Mouse (Mus musculus) G1E-ER4 (cell line): ENCODE data around the gene Dnaic1. TPM values are rescaled to one million over a fixed set of nuclear protein-coding genes. Genes with fewer than 3 reads are reported as not detected.

ENCODE experiments used
- GATA1 ChIP-seq: IDR thresholded peaks from one replicate; pipeline ENCODE4 v1.8.0; 2012; ENCODE audit warnings: low read length, inconsistent platforms
- polyA plus RNA-seq: library from polyadenylated mRNA; stranded (reverse); fragments of >175 nt; gene quantifications from 2 replicates; pipeline ENCODE4 v1.2.3, GENCODE M21; 2012

The Dnaic1 gene
- polyA plus RNA-seq, 1 experiment = not detected

DNA sequence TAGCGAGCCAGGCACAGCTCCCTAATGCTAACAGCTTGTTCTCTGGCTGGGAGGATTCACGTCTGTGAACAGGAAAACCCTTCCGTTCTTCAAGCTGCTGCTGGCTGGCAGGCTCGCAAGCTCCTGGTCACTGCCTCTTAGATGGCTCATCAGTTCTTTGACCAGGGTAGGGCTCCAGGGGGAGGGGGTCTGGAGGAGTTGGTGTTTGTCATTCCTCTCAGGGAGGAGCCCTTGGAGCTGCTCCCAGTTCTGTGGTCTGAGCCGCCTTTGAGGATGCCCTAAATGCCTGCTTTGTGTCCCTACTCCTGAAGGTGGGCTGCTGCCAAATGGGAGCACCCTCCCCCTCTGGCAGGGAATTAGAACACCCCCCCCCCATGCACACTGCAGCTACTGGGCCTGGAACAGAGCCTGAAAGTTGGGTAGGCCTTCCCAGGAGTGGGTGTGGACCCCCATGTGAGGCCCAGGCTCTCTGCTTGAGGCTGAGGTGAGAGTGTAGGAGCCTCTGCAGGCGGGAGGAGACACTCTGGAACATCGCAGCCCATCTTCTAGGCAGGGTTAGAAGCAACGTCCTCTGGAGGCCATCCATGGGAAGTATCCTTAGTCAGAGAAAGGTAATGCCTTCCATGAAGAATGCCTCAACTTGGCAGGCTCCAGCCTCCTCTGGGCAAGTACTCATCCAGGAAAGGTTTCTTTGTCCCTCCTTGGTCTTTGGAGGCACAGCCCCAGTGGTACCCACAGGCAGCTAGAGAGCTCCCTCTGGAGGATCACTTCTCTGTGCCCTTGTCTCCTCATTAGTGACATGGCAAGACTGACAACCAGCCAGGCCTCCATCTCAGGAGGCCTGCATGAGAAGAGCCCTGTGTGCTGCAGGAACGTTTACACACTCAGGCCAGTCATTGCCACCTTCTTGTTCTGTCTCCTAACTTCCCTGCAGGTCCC is 46.4 kb downstream of the Dnaic1 start:
- no peak for TF ChIP-seq GATA1

DNA sequence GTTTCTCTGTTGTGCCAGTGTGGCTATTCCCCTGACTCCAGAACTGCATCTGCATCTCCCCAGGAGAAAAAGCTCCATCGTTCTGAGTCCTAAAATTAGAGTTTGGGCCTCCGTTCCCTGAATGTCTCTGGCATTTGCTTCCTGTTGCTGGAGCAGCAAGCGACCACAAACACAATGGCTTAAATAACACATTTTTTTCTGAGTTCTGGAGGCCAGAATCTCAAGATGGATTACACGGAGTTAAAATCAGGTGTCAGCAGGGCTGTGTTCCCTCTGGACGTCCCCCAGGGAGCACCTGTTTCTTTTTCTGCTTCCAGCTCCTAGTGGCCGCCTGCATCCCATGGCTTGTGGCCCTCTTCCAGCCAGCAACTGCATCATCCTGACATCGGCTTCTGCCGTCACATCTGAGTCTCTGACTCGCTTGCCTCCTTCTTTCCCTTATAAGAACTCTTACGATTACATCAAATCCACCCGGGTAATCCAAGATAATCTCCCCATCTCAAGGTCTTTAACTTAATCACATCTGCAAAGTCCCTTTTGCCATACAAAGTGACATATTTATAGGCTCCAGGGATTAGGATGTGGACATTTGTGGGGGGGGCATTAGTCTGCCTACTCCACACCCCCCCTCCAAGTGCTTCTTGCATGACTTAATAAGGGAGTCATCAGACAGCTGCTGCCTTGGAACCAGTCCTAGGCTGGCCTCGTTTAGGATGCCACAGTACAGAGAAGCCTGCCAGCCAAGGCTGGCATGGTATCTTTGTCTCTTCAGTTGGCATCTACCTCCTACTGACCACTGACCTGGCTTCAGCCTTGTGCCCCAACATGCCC is 49.6 kb downstream of the Dnaic1 start:
- TF ChIP-seq GATA1 = no peak

DNA sequence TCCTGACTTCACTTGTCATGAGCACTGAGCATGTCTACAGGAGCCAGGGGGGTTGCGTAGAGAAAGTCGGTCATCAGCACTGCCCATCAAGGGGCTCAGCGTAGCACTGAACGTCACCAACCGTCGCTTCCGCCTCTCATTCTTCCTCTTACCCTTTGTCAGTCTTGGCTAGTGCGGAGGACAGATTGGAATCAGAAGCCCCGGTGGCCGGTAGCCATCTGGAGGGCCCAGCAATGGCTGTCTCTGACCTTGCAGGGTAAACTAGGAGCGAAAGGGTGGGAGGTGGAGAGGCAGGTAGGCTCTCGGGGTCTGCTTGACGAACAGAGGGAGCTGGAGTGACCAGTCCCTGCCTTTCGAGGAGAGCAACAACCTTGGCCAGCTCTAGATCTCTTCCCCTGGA is 52.5 kb downstream of the Dnaic1 start:
- no peak for TF ChIP-seq GATA1

DNA sequence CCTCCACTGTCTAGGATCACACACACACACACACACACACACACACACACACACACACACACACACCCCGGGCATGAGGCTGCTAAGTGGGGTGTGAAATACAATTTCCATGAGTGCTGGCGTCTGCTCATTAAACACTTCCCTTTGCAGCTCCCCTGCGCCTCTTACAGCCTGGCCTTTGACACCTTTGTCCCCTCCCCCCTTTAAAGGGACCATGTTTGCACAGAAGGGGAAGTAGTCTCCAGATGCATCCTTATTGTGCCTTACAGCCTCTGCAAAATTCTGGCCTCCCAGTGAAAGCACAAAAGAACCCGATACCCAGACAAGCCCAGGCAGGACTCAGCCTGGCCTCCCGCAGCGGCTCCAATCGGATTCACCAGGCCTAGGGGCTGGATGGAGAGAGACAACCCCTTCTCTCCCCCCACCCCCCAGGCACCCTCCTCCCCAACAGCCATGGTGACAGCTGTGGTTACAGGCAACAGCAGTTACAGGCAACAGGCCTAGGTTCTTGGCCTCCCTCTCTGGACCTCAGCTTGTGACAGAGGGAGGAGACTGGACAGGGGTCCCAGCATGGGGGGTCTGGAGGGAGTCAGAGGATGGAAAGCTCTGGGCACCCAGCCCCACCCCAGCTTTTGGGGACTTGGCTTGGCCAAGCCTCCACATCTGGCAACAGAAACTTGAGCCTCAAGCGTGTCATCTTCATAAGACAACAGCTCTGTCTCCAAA is 58.8 kb downstream of the Dnaic1 start:
- TF ChIP-seq GATA1 = no peak

DNA sequence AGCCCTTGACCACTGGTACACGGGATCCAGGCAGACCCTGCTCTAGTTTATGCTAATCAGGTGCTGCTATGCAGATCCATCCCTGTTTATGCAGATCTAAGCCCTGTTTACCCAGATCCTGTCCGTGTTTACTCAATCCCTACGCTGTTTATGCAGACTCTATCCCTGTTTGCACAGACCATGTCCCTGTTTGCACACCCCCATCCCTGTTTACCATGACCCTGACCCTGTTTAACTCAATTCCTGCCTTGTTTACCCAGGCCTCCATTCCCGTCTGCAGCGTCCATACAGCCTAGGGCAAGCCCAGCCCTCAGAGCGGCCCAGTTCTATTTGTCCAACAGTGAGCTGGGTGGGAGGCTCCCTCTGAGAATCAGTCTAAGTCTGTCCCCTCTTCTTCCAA is 60.6 kb downstream of the Dnaic1 start:
- no peak for TF ChIP-seq GATA1

DNA sequence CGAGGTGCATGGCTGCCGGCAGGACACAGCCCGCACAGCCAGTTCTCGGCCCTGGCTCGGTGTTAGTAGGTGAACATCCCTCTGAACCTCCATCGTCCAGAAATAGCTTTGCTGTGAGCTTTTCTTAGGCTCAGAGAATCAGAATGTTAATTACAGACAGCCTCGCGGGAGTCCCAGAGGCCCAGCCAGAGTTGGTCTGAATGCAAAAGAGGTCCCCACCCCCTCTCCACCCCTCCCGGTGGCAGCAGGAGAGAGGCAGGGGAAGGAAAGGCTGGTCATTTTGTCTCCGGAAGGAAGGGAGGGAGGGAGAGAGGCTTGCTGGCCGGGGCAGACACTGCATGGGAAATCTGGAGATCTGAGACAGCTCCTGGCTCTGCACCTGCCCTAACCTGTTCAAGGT is 61.8 kb downstream of the Dnaic1 start:
- no peak for TF ChIP-seq GATA1

DNA sequence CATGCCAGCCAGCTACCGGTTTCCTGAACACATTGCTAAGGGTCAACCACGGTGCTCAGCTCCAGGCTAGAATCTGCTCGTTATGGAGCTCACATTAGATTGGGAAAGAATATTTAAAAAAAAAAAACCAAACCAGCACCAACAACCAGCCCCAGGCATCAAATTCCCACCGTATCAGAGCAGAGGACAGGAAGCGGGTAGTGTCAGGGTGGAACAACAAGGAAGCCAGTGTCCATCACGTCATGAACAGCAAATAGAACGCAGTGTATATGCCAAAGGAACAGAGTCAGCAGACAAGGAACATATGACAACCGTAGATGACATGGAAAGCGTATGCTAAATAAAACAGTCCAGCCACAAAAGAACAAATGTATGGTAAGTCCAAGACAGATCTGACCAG is 63.4 kb downstream of the Dnaic1 start:
- TF ChIP-seq GATA1 = no peak

DNA sequence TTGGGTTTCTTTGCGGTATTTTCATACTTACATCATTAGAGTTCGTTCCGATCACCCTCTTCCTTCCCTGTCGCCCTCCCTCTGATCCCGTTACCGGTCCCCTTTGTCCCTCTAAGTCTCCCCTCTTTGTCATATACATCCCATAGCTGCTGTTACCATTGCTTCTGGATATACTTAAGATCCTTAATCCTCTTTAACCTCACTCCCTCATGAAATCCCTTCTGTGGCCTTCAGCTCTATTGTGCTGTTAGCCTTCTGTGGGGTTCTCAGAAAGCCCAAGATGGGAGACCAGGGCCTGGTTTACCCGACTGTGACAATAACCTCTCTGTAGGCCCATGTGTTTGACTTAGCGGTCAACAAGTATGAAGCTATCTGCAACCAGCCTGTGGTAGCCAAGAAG is 65.1 kb downstream of the Dnaic1 start:
- no peak for TF ChIP-seq GATA1

DNA sequence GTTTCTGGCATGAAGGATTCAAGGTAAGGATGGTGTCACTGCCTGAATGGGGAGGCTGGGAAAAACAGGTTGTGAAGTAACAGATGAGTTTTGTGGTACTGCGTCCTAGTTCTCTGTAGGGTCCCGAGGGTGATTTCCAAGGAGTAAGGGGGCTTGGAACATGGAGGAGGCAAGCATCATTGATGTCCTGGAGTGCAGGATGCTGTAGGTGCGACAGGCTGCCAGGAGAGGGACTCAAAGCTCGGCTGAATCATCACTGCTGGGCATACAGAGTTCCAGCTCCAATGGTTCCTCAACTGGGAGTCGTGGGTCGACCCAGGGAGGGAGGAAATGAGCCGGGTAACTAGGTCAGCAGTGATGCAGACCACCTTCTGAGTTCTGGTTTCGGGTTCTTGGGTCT is 65.6 kb downstream of the Dnaic1 start:
- no peak for TF ChIP-seq GATA1

DNA sequence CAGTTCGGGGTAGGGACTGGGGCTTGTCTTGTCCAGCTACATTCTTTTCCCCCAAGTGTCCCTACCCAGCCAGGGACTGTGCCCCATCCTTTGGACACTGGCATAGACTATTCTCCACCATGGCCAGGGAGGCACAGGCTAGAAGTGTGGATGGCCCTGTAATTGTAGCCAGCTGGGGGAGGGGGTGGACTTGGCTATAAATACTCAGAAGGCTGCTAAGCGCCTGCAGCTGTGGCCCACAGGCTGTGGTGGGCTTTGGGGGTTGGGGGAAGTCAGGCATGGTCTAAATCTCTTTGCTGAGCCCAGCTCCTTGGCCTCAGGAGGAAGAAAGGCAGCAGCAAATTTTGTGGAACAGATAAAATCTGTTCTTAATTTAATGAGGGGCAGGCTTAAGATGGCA is 66.3 kb downstream of the Dnaic1 start:
- no peak for TF ChIP-seq GATA1

DNA sequence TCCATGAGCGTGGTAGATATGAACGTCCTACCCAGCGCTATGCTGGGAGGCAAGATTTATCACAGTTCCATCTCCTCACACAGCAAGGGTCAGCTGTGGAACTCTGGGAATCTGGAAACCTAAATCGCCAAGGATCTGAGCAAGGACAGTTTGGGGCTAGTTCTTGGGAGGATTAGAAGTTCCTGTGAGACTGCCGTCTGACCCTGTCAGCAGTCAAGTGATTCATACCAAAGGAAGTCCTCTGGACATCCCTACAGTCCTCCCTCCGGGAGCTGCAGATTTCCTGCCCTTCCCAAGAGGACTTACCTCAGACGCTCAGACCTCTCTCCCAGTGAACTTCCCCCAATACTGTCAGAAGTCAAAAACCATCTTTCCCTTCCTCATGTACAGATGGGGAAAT is 66.8 kb downstream of the Dnaic1 start:
- TF ChIP-seq GATA1 = no peak

DNA sequence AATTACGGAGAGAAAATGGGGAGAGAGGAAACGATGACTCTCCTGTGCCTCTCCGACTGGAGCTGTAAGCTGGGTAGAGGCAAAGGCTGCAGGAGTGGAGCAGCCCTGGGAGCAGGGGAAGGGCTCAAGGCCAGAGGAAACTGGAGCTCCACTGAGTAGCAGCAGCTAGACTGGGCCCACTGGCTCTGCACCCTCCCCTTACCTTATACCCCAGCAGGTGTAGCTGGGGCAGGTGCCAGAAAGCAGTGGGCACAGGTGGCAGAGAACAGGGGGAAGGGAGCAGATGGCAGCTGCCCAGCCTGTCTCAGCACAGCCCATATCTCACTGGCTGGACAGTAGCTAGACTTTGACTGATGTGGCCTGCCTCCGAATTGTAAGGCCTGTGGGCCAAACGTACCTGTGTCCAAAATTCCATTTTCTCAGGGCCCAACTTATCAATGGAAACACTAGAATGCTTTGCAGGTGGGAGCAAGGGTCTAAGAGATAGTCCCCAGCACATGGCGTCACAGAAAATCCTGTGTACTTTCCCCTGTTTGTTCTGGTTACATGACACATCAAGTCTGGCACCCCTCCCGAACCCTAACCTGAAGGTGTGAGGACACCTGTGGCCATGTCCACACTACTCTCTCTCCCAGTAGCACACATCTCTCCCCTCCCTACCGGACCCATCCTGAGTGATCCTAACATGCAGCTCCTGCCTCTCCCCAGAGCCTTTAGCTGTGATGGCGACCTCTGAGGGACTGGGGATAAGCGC is 67.5 kb downstream of the Dnaic1 start:
- no peak for TF ChIP-seq GATA1

DNA sequence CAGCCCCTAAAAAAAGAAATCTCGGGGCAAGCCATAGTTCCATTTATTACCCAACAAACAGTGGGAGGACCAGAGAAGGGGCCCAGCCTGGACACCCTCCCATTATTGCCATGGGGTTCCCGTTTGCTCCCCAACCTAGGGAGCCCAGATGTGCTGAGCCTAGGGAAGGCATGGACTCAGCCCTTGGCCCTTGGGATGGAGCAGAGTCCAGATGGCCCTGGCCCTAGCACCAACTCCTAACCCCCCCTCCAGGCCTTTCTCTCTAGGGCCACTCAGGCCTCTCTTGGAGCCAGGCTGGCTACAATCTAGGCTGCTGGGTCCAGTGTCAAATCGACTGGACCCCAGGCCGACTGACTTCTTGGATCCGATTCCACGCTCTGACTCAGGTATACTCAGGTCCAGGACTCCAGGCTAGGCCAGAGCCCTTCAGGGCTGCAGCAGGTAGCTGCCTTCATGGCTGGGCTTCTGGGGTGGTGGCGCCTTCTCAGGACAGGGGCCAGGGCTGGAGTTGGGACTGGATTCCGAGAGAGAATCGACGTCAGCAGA is 68.7 kb downstream of the Dnaic1 start:
- TF ChIP-seq GATA1 = no peak

DNA sequence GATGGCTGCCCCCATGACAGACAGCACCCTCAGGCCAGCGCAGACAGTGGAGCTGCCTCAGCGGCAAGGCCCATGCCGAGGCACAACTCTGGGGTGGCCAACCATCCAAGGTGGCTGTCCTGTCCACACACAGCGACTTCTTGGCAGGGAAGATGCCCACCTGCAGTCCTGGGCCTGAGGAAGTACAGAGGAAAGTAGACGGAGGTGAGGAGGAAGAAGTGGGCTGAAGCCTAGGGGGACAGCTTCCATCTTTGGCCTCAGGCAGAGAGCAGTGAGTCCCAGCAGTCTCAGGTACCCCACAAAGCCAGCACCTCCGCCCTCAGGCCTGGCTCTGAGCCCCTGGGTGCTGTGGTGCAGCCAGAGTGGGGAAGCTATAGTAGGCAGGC is 69.2 kb downstream of the Dnaic1 start:
- TF ChIP-seq GATA1 = no peak

DNA sequence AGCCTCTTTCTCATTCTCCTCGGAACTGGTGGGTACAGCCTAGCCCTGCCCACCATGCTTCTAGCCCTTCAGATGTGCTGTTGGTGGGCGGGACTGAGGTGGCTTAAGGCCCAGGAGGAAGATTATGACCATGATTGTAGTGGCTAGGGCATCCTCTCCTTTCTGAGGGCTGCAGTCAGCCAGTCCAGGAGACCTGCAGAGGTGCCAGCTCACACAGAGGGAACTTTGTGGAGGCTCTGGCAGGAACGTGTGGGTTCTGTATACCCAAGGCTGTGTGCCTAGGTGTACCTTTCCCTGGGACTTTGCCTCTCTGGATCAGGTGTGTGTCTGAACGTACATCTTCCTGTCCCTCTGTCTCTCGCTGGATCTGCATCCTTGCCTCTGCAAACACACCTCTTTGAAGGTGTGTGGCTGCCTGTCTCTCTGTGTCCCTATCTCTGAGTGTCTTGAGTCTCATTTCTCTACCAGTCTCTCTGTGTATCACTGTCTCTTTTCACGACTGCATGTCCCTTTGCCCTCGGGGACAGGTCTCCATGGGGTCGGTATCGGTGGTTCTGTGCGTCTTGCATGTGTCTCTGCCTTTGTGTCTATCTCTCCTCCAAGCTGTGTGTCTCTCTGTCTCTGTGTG is 69.8 kb downstream of the Dnaic1 start:
- no peak for TF ChIP-seq GATA1
